Mouse (Mus musculus): ENCODE measurements around the gene Tmtc2. TPM values are rescaled to one million over a fixed set of nuclear protein-coding genes. Genes with fewer than 3 reads are reported as not detected.

Gene Tmtc2
- polyA plus RNA-seq, 1 experiment = 14.5 TPM

- TF ChIP-seq POLR2A (IDR thresholded peaks at IDR 0.05; ENCODE audit: borderline replicate concordance, extremely low read depth, insufficient read depth, insufficient read length, poor library complexity, severe bottlenecking) = no peak
- no peak for TF ChIP-seq CTCF (IDR thresholded peaks at IDR 0.05; ENCODE audit: borderline replicate concordance, extremely low read depth, insufficient read depth, insufficient read length)
- DNase-seq (ENCODE audit: low read depth) = peak; percentile 42
Observed at GRCm38 (mm10) chr10:105572829-105573228, 1.4 kb downstream of the Tmtc2 start.

DNA sequence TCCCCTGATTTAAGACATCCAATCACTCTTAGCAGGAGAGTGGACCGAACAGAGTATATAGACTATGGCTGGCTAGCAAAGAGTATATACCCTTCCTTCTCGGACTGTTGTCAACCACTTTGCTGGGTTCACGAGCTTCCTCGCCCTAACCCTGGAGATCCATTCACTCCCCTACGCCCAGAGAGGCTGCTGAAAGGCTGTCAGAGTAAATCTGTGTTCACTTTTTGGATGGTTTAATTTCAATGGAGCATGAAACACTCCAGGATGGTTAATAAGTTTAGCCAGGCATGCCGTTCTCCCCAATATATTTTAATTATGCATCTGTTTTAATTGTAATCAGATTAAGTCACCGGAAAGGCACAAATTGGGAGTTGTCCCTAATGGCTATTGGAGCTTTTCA is 1.9 kb downstream of the Tmtc2 start:
- peak; percentile 35 for DNase-seq (ENCODE audit: low read depth)
- TF ChIP-seq CTCF (IDR thresholded peaks at IDR 0.05; ENCODE audit: borderline replicate concordance, extremely low read depth, insufficient read depth, insufficient read length) (no peak), POLR2A (IDR thresholded peaks at IDR 0.05; ENCODE audit: borderline replicate concordance, extremely low read depth, insufficient read depth, insufficient read length, poor library complexity, severe bottlenecking) (no peak)

DNA sequence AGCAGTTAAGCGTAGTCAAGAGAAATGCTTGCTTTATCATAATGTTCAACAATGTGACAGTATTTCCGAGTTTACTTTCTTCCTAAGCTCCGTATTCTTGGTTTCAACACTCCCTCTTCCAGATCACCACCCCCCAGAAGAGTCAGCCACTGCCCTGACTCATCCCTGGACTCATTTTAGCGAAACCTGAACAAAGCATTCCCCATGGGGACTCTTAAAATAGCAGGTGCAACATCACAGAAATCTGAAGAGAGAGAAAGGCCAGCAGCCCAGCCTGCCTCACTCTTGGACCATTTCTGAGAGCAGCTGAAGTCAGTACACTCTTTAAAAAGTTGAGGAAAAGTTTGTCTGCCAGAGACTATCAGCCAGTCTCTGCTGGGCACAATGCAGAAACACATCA is 2.4 kb downstream of the Tmtc2 start:
- no peak for TF ChIP-seq CTCF (IDR thresholded peaks at IDR 0.05; ENCODE audit: borderline replicate concordance, extremely low read depth, insufficient read depth, insufficient read length)
- TF ChIP-seq POLR2A (IDR thresholded peaks at IDR 0.05; ENCODE audit: borderline replicate concordance, extremely low read depth, insufficient read depth, insufficient read length, poor library complexity, severe bottlenecking) = no peak
- DNase-seq (ENCODE audit: low read depth) = no peak

- no peak for TF ChIP-seq POLR2A (IDR thresholded peaks at IDR 0.05; ENCODE audit: borderline replicate concordance, extremely low read depth, insufficient read depth, insufficient read length, poor library complexity, severe bottlenecking)
- no peak for TF ChIP-seq CTCF (IDR thresholded peaks at IDR 0.05; ENCODE audit: borderline replicate concordance, extremely low read depth, insufficient read depth, insufficient read length)
- no peak for DNase-seq (ENCODE audit: low read depth)
Observed at GRCm38 (mm10) chr10:105571019-105571418, 3.2 kb downstream of the Tmtc2 start.

GRCm38 (mm10) chr10:105569573-105569972 is 4.7 kb downstream of the Tmtc2 start:
- DNase-seq (ENCODE audit: low read depth) = no peak

DNA sequence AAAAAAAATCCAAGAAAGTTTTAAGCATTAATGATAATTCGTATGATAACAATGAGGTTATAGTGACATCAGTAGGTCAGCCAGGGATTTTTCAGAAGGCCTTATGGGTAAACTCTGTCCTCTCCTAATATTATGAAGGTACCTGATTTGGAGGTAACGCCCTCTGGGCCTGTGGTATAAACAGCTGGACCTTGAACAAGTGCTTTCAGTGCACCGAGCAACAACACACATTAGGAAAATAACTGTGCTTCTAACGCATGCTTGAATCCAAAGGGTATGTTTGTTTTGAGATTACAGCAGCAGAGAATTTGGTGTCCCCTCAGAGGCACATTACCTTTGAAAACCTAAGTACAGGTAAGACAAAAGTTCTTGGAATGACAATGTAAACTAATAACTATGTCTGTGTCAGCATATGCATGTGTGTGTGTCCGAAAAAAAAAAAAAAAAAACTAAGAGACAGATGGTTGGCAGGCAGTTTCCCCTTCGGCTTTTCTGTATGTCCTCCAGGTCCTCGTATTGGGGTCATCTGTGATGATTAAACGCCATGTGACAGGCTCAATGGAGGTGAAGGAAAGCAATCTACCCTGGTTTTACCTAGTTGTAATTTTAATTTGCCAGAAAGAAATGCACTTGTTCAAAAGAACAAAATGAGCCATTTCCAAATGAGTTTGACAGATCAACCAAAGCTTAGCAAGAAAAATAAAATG is 6.3 kb downstream of the Tmtc2 start:
- TF ChIP-seq POLR2A (IDR thresholded peaks at IDR 0.05; ENCODE audit: borderline replicate concordance, extremely low read depth, insufficient read depth, insufficient read length, poor library complexity, severe bottlenecking) (no peak), CTCF (IDR thresholded peaks at IDR 0.05; ENCODE audit: borderline replicate concordance, extremely low read depth, insufficient read depth, insufficient read length) (no peak)
- DNase-seq (ENCODE audit: low read depth) = no peak

More at GRCm38 (mm10) chr10:105569573-105569972, 4.7 kb downstream of the Tmtc2 start:
- TF ChIP-seq POLR2A (IDR thresholded peaks at IDR 0.05; ENCODE audit: borderline replicate concordance, extremely low read depth, insufficient read depth, insufficient read length, poor library complexity, severe bottlenecking) (no peak), CTCF (IDR thresholded peaks at IDR 0.05; ENCODE audit: borderline replicate concordance, extremely low read depth, insufficient read depth, insufficient read length) (no peak)

- TF ChIP-seq POLR2A (IDR thresholded peaks at IDR 0.05; ENCODE audit: borderline replicate concordance, extremely low read depth, insufficient read depth, insufficient read length, poor library complexity, severe bottlenecking) = no peak
- no peak for TF ChIP-seq CTCF (IDR thresholded peaks at IDR 0.05; ENCODE audit: borderline replicate concordance, extremely low read depth, insufficient read depth, insufficient read length)
- no peak for DNase-seq (ENCODE audit: low read depth)
Observed at GRCm38 (mm10) chr10:105561548-105561947, 12.7 kb downstream of the Tmtc2 start.

DNA sequence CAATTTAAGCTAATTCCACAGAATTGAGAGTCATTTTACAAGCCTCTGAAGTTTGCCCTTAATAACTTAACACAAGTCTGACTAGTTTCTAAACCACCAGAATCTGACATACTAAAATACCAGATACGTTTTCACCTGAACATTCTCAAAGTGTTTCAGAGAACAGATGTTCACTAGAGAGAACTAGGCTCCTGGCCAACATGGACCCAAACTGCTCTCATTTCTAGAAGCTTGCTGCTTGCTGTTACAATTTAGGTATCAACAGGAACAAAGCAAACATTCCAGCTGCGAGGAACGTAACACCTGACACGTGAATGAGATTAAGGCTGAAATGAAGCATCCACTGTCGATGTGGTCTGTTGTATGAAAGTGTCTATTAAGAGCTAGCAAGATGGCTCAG is 16.7 kb downstream of the Tmtc2 start:
- DNase-seq (ENCODE audit: low read depth) = no peak
- no peak for TF ChIP-seq POLR2A (IDR thresholded peaks at IDR 0.05; ENCODE audit: borderline replicate concordance, extremely low read depth, insufficient read depth, insufficient read length, poor library complexity, severe bottlenecking)
- TF ChIP-seq CTCF (IDR thresholded peaks at IDR 0.05; ENCODE audit: borderline replicate concordance, extremely low read depth, insufficient read depth, insufficient read length) = no peak

DNA sequence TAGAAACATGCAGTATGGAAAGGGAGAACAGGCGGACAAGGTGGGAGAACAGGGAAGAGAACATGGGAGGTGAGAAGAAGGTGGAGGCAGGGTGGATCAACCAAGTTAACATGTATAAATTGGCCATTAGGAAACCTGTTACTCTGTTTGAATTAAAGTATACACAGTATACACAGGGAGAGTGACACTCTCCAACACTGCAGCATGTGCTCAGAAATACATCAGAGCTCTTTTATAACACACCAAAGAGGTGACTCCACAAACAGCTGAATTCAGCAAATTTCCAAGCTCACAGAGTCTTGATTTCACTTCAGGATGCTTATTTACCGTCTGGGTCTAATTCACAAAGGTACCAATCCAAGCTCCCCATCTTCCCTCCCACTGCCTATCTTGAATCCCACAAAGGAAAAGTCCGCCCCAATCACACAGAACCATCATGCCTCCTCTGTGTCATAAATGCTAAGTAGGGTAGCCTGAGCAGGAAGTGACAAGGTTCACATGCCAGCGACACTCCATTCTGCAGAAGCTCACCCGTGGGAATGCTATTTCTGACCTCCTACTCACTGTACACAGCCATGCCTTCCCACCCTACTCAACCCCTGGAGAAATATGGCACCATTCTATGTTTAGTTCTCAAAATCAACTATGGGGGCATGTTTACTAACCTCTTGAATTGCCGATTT is 17.2 kb downstream of the Tmtc2 start:
- TF ChIP-seq POLR2A (IDR thresholded peaks at IDR 0.05; ENCODE audit: borderline replicate concordance, extremely low read depth, insufficient read depth, insufficient read length, poor library complexity, severe bottlenecking) = no peak
- TF ChIP-seq CTCF (IDR thresholded peaks at IDR 0.05; ENCODE audit: borderline replicate concordance, extremely low read depth, insufficient read depth, insufficient read length) = no peak
- DNase-seq (ENCODE audit: low read depth) = no peak

GRCm38 (mm10) chr10:105554153-105554552 is 20.1 kb downstream of the Tmtc2 start:
- no peak for TF ChIP-seq CTCF (IDR thresholded peaks at IDR 0.05; ENCODE audit: borderline replicate concordance, extremely low read depth, insufficient read depth, insufficient read length)
- TF ChIP-seq POLR2A (IDR thresholded peaks at IDR 0.05; ENCODE audit: borderline replicate concordance, extremely low read depth, insufficient read depth, insufficient read length, poor library complexity, severe bottlenecking) = no peak

GRCm38 (mm10) chr10:105548040-105548439 is 26.2 kb downstream of the Tmtc2 start:
- TF ChIP-seq CTCF (IDR thresholded peaks at IDR 0.05; ENCODE audit: borderline replicate concordance, extremely low read depth, insufficient read depth, insufficient read length) (no peak), POLR2A (IDR thresholded peaks at IDR 0.05; ENCODE audit: borderline replicate concordance, extremely low read depth, insufficient read depth, insufficient read length, poor library complexity, severe bottlenecking) (no peak)
- no peak for DNase-seq (ENCODE audit: low read depth)

More at GRCm38 (mm10) chr10:105554153-105554552, 20.1 kb downstream of the Tmtc2 start:
- DNase-seq (ENCODE audit: low read depth) = no peak
